In the genomic region with DNA sequence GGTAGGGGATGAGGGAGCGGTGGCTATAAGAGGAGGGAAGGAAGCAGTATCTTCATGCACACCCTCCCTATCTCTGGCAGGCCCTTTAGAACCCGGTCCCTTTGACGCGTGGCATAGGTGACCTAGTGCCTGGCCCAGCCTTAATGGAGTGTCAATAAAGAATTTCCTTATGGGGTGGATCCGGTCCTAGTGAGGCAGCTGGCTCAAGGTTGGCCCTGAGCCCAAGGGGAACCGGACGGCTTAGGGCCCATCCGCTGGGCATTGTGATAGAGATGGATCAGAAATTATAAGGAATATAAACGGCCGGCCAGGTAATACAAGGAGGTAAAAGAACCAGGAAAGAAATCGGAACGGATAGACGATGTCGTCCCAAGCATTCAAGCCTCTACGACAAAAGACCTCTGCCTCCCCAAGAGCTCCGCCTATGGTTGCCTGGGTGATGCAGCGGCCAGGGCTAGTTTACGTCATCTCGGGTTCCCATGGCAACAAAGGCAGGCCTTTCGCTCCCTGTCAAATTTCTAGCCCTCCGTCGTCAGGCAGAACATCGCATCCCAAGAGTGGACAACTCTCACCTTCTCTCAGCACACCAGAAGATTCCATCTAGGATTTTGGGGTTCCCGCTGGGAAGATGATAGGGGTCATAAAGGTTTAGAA, we compare ENCODE assay signal across 8 mouse cellular contexts. TPM values are rescaled to one million over a fixed set of nuclear protein-coding genes. Genes with fewer than 3 reads are reported as not detected.
DNase-seq lines count a peak whose midpoint lies in the region; ATAC-seq lines count a peak whose summit lies in the region.

No protein-coding gene starts in this region.

- peak overlapping the region; percentile 52 for H3K4me3 ChIP-seq in hindbrain, embryonic 16.5 days (ENCODE audit: low read length)

- H3K27ac ChIP-seq in hindbrain, embryonic 16.5 days (ENCODE audit: low read depth, low read length) = peak overlapping the region; percentile 94

- peak overlapping the region; percentile 72 for H3K9ac ChIP-seq in hindbrain, embryonic 16.5 days (ENCODE audit: low read depth, low read length)

- H3K9me3 ChIP-seq in hindbrain, embryonic 16.5 days (ENCODE audit: control insufficient read depth, low read length) = no peaks in the 10 kb centered on the region

- H3K4me2 ChIP-seq in hindbrain, embryonic 16.5 days (ENCODE audit: low read length) = peak overlapping the region; percentile 76

- peak; percentile 77 for ATAC-seq in hindbrain, embryonic 16.5 days

- peaks cover 9% of the 10 kb centered on the region for H3K4me1 ChIP-seq in hindbrain, embryonic 16.5 days (ENCODE audit: control insufficient read depth, insufficient read depth, low read depth, low read length)

- 1% methylated on average over 24 of the region's 24 CpGs for WGBS in hindbrain, embryonic 16.5 days

- DNase-seq in ZHBTc4 (ENCODE audit: low read depth, low spot score) = peak; percentile 91
- DNase-seq in cerebellum, adult 9-11 months = peak; percentile 94
- DNase-seq in frontal cortex, adult 2 months (ENCODE audit: extremely low spot score in 1 of 2, low spot score in 1 of 2) = peak; percentile 89 to 96
- peak; percentile 77 to 84 for DNase-seq in layer of hippocampus, postnatal 25 days (ENCODE audit: extremely low spot score in 1 of 2, low spot score in 1 of 2)
- DNase-seq in lung, postnatal 25 days (ENCODE audit: low spot score) = peak; percentile 19
- peak; percentile 46 for DNase-seq in retina, postnatal 7 days (ENCODE audit: low read depth, low spot score)
- DNase-seq in urinary bladder, adult 18-20 months (ENCODE audit: low spot score in 2 of 2) = no peak

- H3K27me3 ChIP-seq in hindbrain, embryonic 16.5 days (replicated peaks; ENCODE audit: control insufficient read depth, insufficient read depth, low read length) = no peaks in the 10 kb centered on the region

- no peaks in the 10 kb centered on the region for H3K36me3 ChIP-seq in hindbrain, embryonic 16.5 days (ENCODE audit: control insufficient read depth, insufficient read depth, low read length)

RNA-seq across cellular contexts. Expression of gene Caly, which starts 1.7 kb away (rescaled TPM):
- polyA plus RNA-seq in frontal cortex, adult 2 months (2012; rRNA removed) = 468 and 504 TPM in 2 replicates
- polyA plus RNA-seq in hindbrain, embryonic 16.5 days (2015; fragmentation: Nextera tagmentation; extraction: Ambion mirVana) = 351 and 430 TPM in 2 replicates
- total RNA-seq in layer of hippocampus, postnatal 25 days (2021) = 100 to 1,000 TPM; 235 to 258 TPM

RNA-seq across cellular contexts. Expression of gene Prap1, which starts 12.6 kb away (rescaled TPM):
- polyA plus RNA-seq in frontal cortex, adult 2 months (2012; rRNA removed) = 4.0 and 10.0 TPM in 2 replicates
- not detected in 2 replicates for polyA plus RNA-seq in hindbrain, embryonic 16.5 days (2015; fragmentation: Nextera tagmentation; extraction: Ambion mirVana)
- not detected for total RNA-seq in layer of hippocampus, postnatal 25 days (2021)

RNA-seq across cellular contexts. Expression of gene Fuom, which starts 21.6 kb away (rescaled TPM):
- polyA plus RNA-seq in frontal cortex, adult 2 months (2012; rRNA removed) = 87.3 and 98.1 TPM in 2 replicates
- polyA plus RNA-seq in hindbrain, embryonic 16.5 days (2015; fragmentation: Nextera tagmentation; extraction: Ambion mirVana) = 39.9 and 43.1 TPM in 2 replicates
- 10 to 100 TPM; 38.3 to 47.5 TPM for total RNA-seq in layer of hippocampus, postnatal 25 days (2021)

RNA-seq across cellular contexts. Expression of gene Msx3, which starts 31.7 kb away (rescaled TPM):
- 0.17 and 0.28 TPM in 2 replicates for polyA plus RNA-seq in frontal cortex, adult 2 months (2012; rRNA removed)
- polyA plus RNA-seq in hindbrain, embryonic 16.5 days (2015; fragmentation: Nextera tagmentation; extraction: Ambion mirVana) = 4.1 and 6.9 TPM in 2 replicates
- under 1 TPM; 0.12 to 0.14 TPM for total RNA-seq in layer of hippocampus, postnatal 25 days (2021)

RNA-seq across cellular contexts. Expression of gene Paox, which starts 35.0 kb away (rescaled TPM):
- polyA plus RNA-seq in frontal cortex, adult 2 months (2012; rRNA removed) = 3.7 and 5.0 TPM in 2 replicates
- polyA plus RNA-seq in hindbrain, embryonic 16.5 days (2015; fragmentation: Nextera tagmentation; extraction: Ambion mirVana) = 8.9 and 9.9 TPM in 2 replicates
- total RNA-seq in layer of hippocampus, postnatal 25 days (2021) = 1 to 10 TPM; 4.0 to 4.7 TPM

Comparison
In these comparisons a context has a peak if more than half of its experiments do, and no peak if none do; other contexts are left out.
1. DNase-seq: peak in ZHBTc4 (single experiment), cerebellum, adult 9-11 months (single experiment), frontal cortex, adult 2 months (2 of 2), layer of hippocampus, postnatal 25 days (2 of 2), lung, postnatal 25 days (single experiment) and retina, postnatal 7 days (single experiment); none in urinary bladder, adult 18-20 months (0 of 2).